In the genomic region with DNA sequence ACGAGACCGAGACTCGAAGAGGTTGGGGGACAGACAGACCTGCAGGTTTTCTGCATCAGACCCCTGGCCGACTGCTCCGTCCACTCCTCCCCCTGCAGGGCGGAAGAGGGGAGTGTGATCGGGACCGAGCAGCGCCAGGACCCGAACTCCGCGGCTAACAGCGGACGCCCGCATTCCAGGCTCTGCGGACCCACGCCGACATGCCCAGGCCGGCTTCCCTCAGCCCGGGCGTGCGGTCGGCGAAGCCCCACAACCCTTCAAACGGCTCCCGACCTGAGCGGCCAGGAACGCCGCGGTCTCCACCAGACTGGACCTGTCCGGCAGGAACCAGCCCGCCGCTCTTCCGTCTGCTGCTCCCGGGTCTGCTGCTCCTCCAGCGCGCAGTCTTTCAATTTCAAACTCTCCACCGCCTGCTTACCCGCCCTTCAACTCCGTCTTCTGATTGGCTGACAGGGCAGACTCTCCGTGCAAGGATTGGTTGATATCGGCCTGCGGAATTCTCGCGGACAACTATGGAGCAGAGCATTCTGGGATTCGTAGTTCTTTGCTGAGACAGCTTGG, we compare ENCODE assay signal across 8 mouse cellular contexts. TPM values are rescaled to one million over a fixed set of nuclear protein-coding genes. Genes with fewer than 3 reads are reported as not detected.
DNase-seq lines count a peak whose midpoint lies in the region; ATAC-seq and TF ChIP-seq lines count a peak whose summit lies in the region.

A gene (minus strand): TSS at position 404 of the 561 bp plus-strand sequence.

- peak; percentile 80 to 84 for DNase-seq in gastrocnemius, adult 8-10 months (ENCODE audit: low spot score in 2 of 2)
- DNase-seq in hindlimb bud, embryonic 11.5 days (ENCODE audit: extremely low spot score, low read depth, low spot score): peak; percentile 93
- DNase-seq in left cerebral cortex, adult 8-10 months (ENCODE audit: low spot score in 2 of 2): peak; percentile 64 to 89
- peak; percentile 96 to 97 for DNase-seq in right cerebral cortex, postnatal 10 days (ENCODE audit: low spot score in 2 of 2)
- peak; percentile 75 for DNase-seq in urinary bladder, postnatal 25 days (ENCODE audit: low spot score)

- ATAC-seq in activated CD4-positive, CD25-positive, alpha-beta regulatory T cell, adult 4 months: peak; percentile 100

- TF ChIP-seq CTCF in cortical plate, adult 2 months (IDR thresholded peaks at IDR 0.05; ENCODE audit: extremely low read depth, insufficient read depth, low read length): no peak

- no peaks in the 10 kb centered on the region for H3K4me1 ChIP-seq in cortical plate, adult 2 months (ENCODE audit: control insufficient read depth, insufficient read depth, low read length)
- H3K4me1 ChIP-seq in megakaryocyte, embryonic 14.5 days: peaks cover 19% of the 10 kb centered on the region

- peaks cover 21% of the 10 kb centered on the region for H3K36me3 ChIP-seq in megakaryocyte, embryonic 14.5 days (replicated peaks; ENCODE audit: low read length)

- peak within 1 kb of the TSS; percentile 35 for H3K4me3 ChIP-seq in cortical plate, adult 2 months (ENCODE audit: insufficient read depth, low read length)
- peak within 1 kb of the TSS; percentile 98 for H3K4me3 ChIP-seq in megakaryocyte, embryonic 14.5 days (replicated peaks)

- H3K27me3 ChIP-seq in megakaryocyte, embryonic 14.5 days (replicated peaks): no peaks in the 10 kb centered on the region

- no peak within 1 kb of the TSS for H3K27ac ChIP-seq in cortical plate, adult 2 months (ENCODE audit: insufficient read depth, low read length)

- no peak for TF ChIP-seq POLR2A in cortical plate, adult 2 months (IDR thresholded peaks at IDR 0.05; ENCODE audit: extremely low read depth, insufficient read depth, low read length)

- no peaks in the 10 kb centered on the region for H3K9me3 ChIP-seq in megakaryocyte, embryonic 14.5 days

RNA-seq across cellular contexts. Expression of the gene that starts here (rescaled TPM):
- polyA plus RNA-seq in activated CD4-positive, CD25-positive, alpha-beta regulatory T cell, adult 4 months (2017; shearing (Covaris generic)): 10 to 100 TPM; 23.4 to 23.7 TPM
- 0.91 and 1.1 TPM in 2 replicates for polyA plus RNA-seq in cortical plate, adult 2 months (2012; rRNA removed)
- total RNA-seq in gastrocnemius, adult 8-10 months (2022): under 1 TPM in 3 of 4 experiments, not detected in 1; 0.17 to 0.51 (median 0.31) TPM
- total RNA-seq in left cerebral cortex, adult 8-10 months (2022): 1 to 10 TPM in 1 of 4 experiments, under 1 TPM in 3; 0.56 to 2.6 (median 0.74) TPM
- 1.6 and 7.5 TPM in 2 replicates for polyA plus RNA-seq in megakaryocyte, embryonic 14.5 days (2012; ENCODE audit: insufficient read depth, low replicate concordance)

Comparison
In these comparisons a context has a peak if more than half of its experiments do, and no peak if none do; other contexts are left out.
1. Peak in DNase-seq in gastrocnemius, adult 8-10 months; RNA of the gene not detected or under 1 TPM.